Mouse (Mus musculus): ENCODE measurements at regions not wholly inside any gene's neighbourhood (a gene's known extent, or its start where the extent isn't known, plus 50 kb on each side); places are given as distances from the start of the nearest gene placed in this dataset.
A peak's percentile ranks its signal among the peaks of the same experiment; 100 is the strongest.

- DNase-seq (ENCODE audit: low spot score in 2 of 2), result no peak
Measured at GRCm38 (mm10) chr17:14497086-14497485, 196.9 kb downstream of the Thbs2 start.

- DNase-seq (ENCODE audit: low spot score in 2 of 2), result no peak
Measured at GRCm38 (mm10) chr17:14493751-14494320, 200.2 kb downstream of the Thbs2 start.

GRCm38 (mm10) chr17:14492936-14493335 lies 201.1 kb downstream of the Thbs2 start:
- DNase-seq (ENCODE audit: low spot score in 2 of 2), result no peak

- DNase-seq (ENCODE audit: low spot score in 2 of 2), result no peak
Measured at GRCm38 (mm10) chr17:14481746-14482145, 202.4 kb downstream of the Smoc2 start.

GRCm38 (mm10) chr17:14478938-14479505 lies 199.7 kb downstream of the Smoc2 start:
- DNase-seq (ENCODE audit: low spot score in 2 of 2), result peak; percentile 15 to 23

- no peak for DNase-seq (ENCODE audit: low spot score in 2 of 2)
Measured at GRCm38 (mm10) chr17:14476707-14477106, 197.4 kb downstream of the Smoc2 start.

- DNase-seq (ENCODE audit: low spot score in 2 of 2), result no peak
Measured at GRCm38 (mm10) chr17:14475778-14476647, 196.7 kb downstream of the Smoc2 start.

- DNase-seq (ENCODE audit: low spot score in 2 of 2), result no peak
Measured at GRCm38 (mm10) chr17:14475277-14475676, 196.0 kb downstream of the Smoc2 start.

GRCm38 (mm10) chr17:14468754-14469488 lies 189.6 kb downstream of the Smoc2 start:
- no peak for DNase-seq (ENCODE audit: low spot score in 2 of 2)

- DNase-seq (ENCODE audit: low spot score in 2 of 2), result no peak
Measured at GRCm38 (mm10) chr17:14455251-14455743, 176.0 kb downstream of the Smoc2 start.
